ENCODE assay signal across 33 mouse cellular contexts in genomic region chr9:15759318-15759717, GRCm38 (mm10).
"Had no signal": no experiment of that assay in that cellular context is flagged by ENCODE, and none has a peak within 500 bp of the region (broad histone marks: within the 10 kb centered on the region; RNA-seq: fewer than 3 reads in every experiment).

No protein-coding gene starts in this region.

- H3K27me3 ChIP-seq: heart, embryonic 13.5 days; heart, embryonic 15.5 days; hindbrain, embryonic 12.5 days; hindbrain, embryonic 13.5 days; hindbrain, embryonic 15.5 days; intestine, embryonic 15.5 days; kidney, embryonic 15.5 days had no signal

- H3K4me1 ChIP-seq: heart, embryonic 13.5 days; heart, embryonic 15.5 days; hindbrain, embryonic 10.5 days; hindbrain, embryonic 12.5 days; hindbrain, embryonic 13.5 days; hindbrain, embryonic 15.5 days; intestine, embryonic 15.5 days; kidney, embryonic 15.5 days had no signal

- H3K4me3 ChIP-seq: heart, embryonic 13.5 days; heart, embryonic 15.5 days; hindbrain, embryonic 10.5 days; hindbrain, embryonic 12.5 days; hindbrain, embryonic 13.5 days; hindbrain, embryonic 15.5 days; intestine, embryonic 15.5 days; kidney, embryonic 15.5 days; layer of hippocampus, adult 2 months; left cerebral cortex, adult 2 months had no signal

- H3K9ac ChIP-seq: heart, embryonic 13.5 days; heart, embryonic 15.5 days; hindbrain, embryonic 12.5 days; hindbrain, embryonic 13.5 days; hindbrain, embryonic 14.5 days; hindbrain, embryonic 15.5 days; intestine, embryonic 15.5 days; kidney, embryonic 15.5 days had no signal

- ATAC-seq: hindbrain, embryonic 16.5 days; hindbrain, postnatal 0 days; inflammation-experienced regulatory T-cells, adult 6 months; intestine, embryonic 15.5 days; intestine, embryonic 16.5 days; intestine, postnatal 0 days had no signal

- H3K27ac ChIP-seq: heart, embryonic 13.5 days; heart, embryonic 15.5 days; hindbrain, embryonic 10.5 days; hindbrain, embryonic 12.5 days; hindbrain, embryonic 13.5 days; hindbrain, embryonic 14.5 days; hindbrain, embryonic 15.5 days; hindbrain, postnatal 0 days; intestine, embryonic 15.5 days; kidney, embryonic 15.5 days; kidney, postnatal 0 days; layer of hippocampus, adult 2 months; left cerebral cortex, adult 2 months had no signal

- H3K4me2 ChIP-seq: heart, embryonic 13.5 days; heart, embryonic 15.5 days; hindbrain, embryonic 12.5 days; hindbrain, embryonic 13.5 days; hindbrain, embryonic 14.5 days; hindbrain, embryonic 15.5 days; intestine, embryonic 15.5 days; kidney, embryonic 15.5 days had no signal

- H3K36me3 ChIP-seq: heart, embryonic 13.5 days; heart, embryonic 15.5 days; hindbrain, embryonic 10.5 days; hindbrain, embryonic 12.5 days; hindbrain, embryonic 13.5 days; hindbrain, embryonic 15.5 days; intestine, embryonic 15.5 days; kidney, embryonic 15.5 days had no signal

- H3K9me3 ChIP-seq: heart, embryonic 13.5 days; heart, embryonic 15.5 days; hindbrain, embryonic 10.5 days; hindbrain, embryonic 12.5 days; hindbrain, embryonic 13.5 days; hindbrain, embryonic 15.5 days; intestine, embryonic 15.5 days; kidney, embryonic 15.5 days had no signal

- DNase-seq: heart, postnatal 10 days; heart, postnatal 14 days; heart, postnatal 36 days; heart, postnatal 4 days; kidney, adult 11 months; kidney, adult 18-20 months; kidney, adult 2 months; kidney, adult 8-10 months; kidney, adult 9 months; kidney, postnatal 10 days; kidney, postnatal 14 days; kidney, postnatal 25 days; kidney, postnatal 36 days; kidney, postnatal 4 days; layer of hippocampus, adult 9-11 months; layer of hippocampus, postnatal 36 days had no signal
